Mouse (Mus musculus) MEL (cell line): ENCODE results near the gene Rspo1. TPM values are rescaled to one million over a fixed set of nuclear protein-coding genes. Genes with fewer than 3 reads are reported as not detected.

Experiments
- DNase-seq: peaks from one replicate; pipeline ENCODE4 v3.0.0; 2011; ENCODE audit warnings: low read depth, low spot score
- H3K27ac ChIP-seq: 2 replicates; pipeline ENCODE4 v1.5.1; 2012; ENCODE audit warnings: low read depth, mild to moderate bottlenecking, control low read depth, low read length, moderate library complexity; ENCODE audit not compliant: control insufficient read depth
- H3K27me3 ChIP-seq, 2 experiments: fragments of 150-350 bp in 1 of 2; sonication (generic) in 1 of 2; 2 replicates each; pipeline ENCODE4 v1.6.1; 2012; ENCODE audit warnings: low read length in 2 of 2, mild to moderate bottlenecking in 2 of 2, improper control_type of control experiment in 1 of 2, moderate library complexity in 1 of 2; ENCODE audit not compliant: insufficient read depth in 2 of 2, control insufficient read depth in 1 of 2
- H3K36me3 ChIP-seq, 2 experiments: 2 replicates each; pipeline ENCODE4 v1.6.1; 2012 to 2014; ENCODE audit warnings: low read length in 2 of 2, improper control_type of control experiment in 1 of 2, inconsistent platforms in 1 of 2, mild to moderate bottlenecking in 1 of 2; ENCODE audit not compliant: insufficient read depth in 2 of 2, control insufficient read depth in 1 of 2
- H3K4me1 ChIP-seq, 2 experiments: fragments of 150-350 bp in 1 of 2; sonication (generic) in 1 of 2; 2 replicates each; pipeline ENCODE4 v1.6.1; 2012; ENCODE audit warnings: low read length in 2 of 2, improper control_type of control experiment in 1 of 2, mild to moderate bottlenecking in 1 of 2; ENCODE audit not compliant: insufficient read depth in 2 of 2, control insufficient read depth in 1 of 2
- H3K4me3 ChIP-seq, 2 experiments: fragments of 150-350 bp in 1 of 2; sonication (generic) in 1 of 2; 2 replicates each; pipeline ENCODE4 v1.5.1; 2012; ENCODE audit warnings: low read depth in 2 of 2, low read length in 2 of 2, mild to moderate bottlenecking in 2 of 2, moderate library complexity in 2 of 2, control low read depth in 1 of 2, improper control_type of control experiment in 1 of 2; ENCODE audit not compliant: control insufficient read depth in 1 of 2, insufficient read depth in 1 of 2
- H3K79me2 ChIP-seq: 2 replicates; pipeline ENCODE4 v1.6.1; 2012; ENCODE audit warnings: mild to moderate bottlenecking, low read length, moderate library complexity; ENCODE audit not compliant: control insufficient read depth, poor library complexity, insufficient read depth
- H3K9ac ChIP-seq: 2 replicates; pipeline ENCODE4 v1.6.1; 2012; ENCODE audit warnings: low read depth, mild to moderate bottlenecking, control low read depth, low read length, moderate library complexity; ENCODE audit not compliant: control insufficient read depth, poor library complexity, severe bottlenecking
- H3K9me3 ChIP-seq: fragments of 150-350 bp; sonication (generic); replicated peaks from 2 replicates; pipeline ENCODE4 v1.6.1; 2012; ENCODE audit warnings: mild to moderate bottlenecking, low read length, improper control_type of control experiment, moderate library complexity; ENCODE audit not compliant: insufficient read depth
- CHD2 ChIP-seq: IDR thresholded peaks from 2 replicates; pipeline ENCODE4 v1.6.1; 2011; ENCODE audit warnings: low read length, improper control_type of control experiment
- JUND ChIP-seq: IDR thresholded peaks from 2 replicates; pipeline ENCODE4 v1.6.1; 2011; ENCODE audit warnings: low read depth, mild to moderate bottlenecking, improper control_type of control experiment, low read length
- KAT2A ChIP-seq: conservative IDR thresholded peaks from 2 replicates; pipeline ENCODE4 v1.6.1; 2012; ENCODE audit warnings: low read depth, low read length, improper control_type of control experiment, inconsistent platforms
- MAZ ChIP-seq: IDR thresholded peaks from 2 replicates; pipeline ENCODE4 v1.6.1; 2012; ENCODE audit warnings: low read depth, mild to moderate bottlenecking, inconsistent platforms, low read length, improper control_type of control experiment
- MEF2A ChIP-seq: IDR thresholded peaks from 2 replicates; pipeline ENCODE4 v1.6.1; 2014; ENCODE audit warnings: low read depth, mild to moderate bottlenecking, inconsistent platforms, low read length, improper control_type of control experiment; ENCODE audit not compliant: poor library complexity, insufficient replicate concordance, severe bottlenecking; ENCODE audit errors: extremely low read depth
- MYB ChIP-seq: IDR thresholded peaks from 2 replicates; pipeline ENCODE4 v1.6.1; 2011; ENCODE audit warnings: mild to moderate bottlenecking, low read depth, low read length, improper control_type of control experiment
- NELFE ChIP-seq: IDR thresholded peaks from 2 replicates; pipeline ENCODE4 v1.6.1; 2011; ENCODE audit warnings: low read depth, low read length, improper control_type of control experiment
- POLR2A ChIP-seq, 2 experiments: IDR thresholded peaks; 2 replicates each; pipeline ENCODE4 v1.6.1; 2011 to 2012; ENCODE audit warnings: low read length in 2 of 2, mild to moderate bottlenecking in 2 of 2, control low read depth in 1 of 2, improper control_type of control experiment in 1 of 2, low read depth in 1 of 2, moderate library complexity in 1 of 2; ENCODE audit not compliant: control insufficient read depth in 1 of 2, insufficient read depth in 1 of 2, poor library complexity in 1 of 2
- RAD21 ChIP-seq: IDR thresholded peaks from 2 replicates; pipeline ENCODE4 v1.6.1; 2011; ENCODE audit warnings: mild to moderate bottlenecking, low read depth, low read length, improper control_type of control experiment
- SMC3 ChIP-seq: IDR thresholded peaks from 2 replicates; pipeline ENCODE4 v1.6.1; 2011; ENCODE audit warnings: low read depth, low read length, improper control_type of control experiment
- USF1 ChIP-seq: IDR thresholded peaks from 2 replicates; pipeline ENCODE4 v1.6.1; 2014; ENCODE audit warnings: low read depth, mild to moderate bottlenecking, inconsistent platforms, low read length, improper control_type of control experiment, moderate library complexity
- ZKSCAN1 ChIP-seq: IDR thresholded peaks from 2 replicates; pipeline ENCODE4 v1.6.1; 2012; ENCODE audit warnings: low read depth, mild to moderate bottlenecking, inconsistent platforms, low read length, improper control_type of control experiment, moderate library complexity
- ZMIZ1 ChIP-seq: IDR thresholded peaks from 2 replicates; pipeline ENCODE4 v1.6.1; 2012; ENCODE audit warnings: low read depth, mild to moderate bottlenecking, inconsistent platforms, low read length, improper control_type of control experiment, moderate library complexity
- polyA plus RNA-seq, 2 experiments: library from polyadenylated mRNA; stranded (reverse) in 1 of 2; unstranded in 1 of 2; fragments of >175 nt in 1 of 2; fragments of >200 nt in 1 of 2; gene quantifications; 2 replicates each; pipeline versions ENCODE4 v1.2.1 to v1.2.4; 2012; ENCODE audit warnings: low replicate concordance in 2 of 2, low read depth in 1 of 2; ENCODE audit not compliant: insufficient read length in 2 of 2, insufficient read depth in 1 of 2, missing spikeins in 1 of 2
- total RNA-seq: library from RNA; depleted of rRNA; stranded (reverse); fragments of 300-350 nt; gene quantifications from 2 replicates; pipeline ENCODE4 v1.2.3, GENCODE M21; 2012

The Rspo1 gene
- total and polyA plus RNA-seq, 3 experiments: not detected

DNA sequence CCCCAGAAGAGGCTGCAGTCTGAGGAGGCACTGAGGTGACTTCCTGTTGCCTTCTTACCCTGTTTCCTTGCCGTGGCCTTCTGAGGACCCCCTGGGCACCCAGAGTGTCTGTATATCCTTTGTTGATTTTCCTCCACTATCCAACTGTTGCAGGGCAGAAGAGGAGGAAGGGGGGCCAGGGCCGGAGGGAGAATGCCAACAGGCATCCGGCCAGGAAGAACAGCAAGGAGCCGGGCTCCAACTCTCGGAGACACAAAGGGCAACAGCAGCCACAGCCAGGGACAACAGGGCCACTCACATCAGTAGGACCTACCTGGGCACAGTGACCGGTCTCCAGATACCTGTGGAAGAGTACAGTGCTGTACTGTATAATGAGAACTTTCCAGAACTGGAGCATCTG is 22.0 kb downstream of the Rspo1 start:
- DNase-seq: no peak
- no peak overlapping the region for H3K27ac ChIP-seq
- H3K4me1 ChIP-seq: no peaks in the 10 kb centered on the region
- H3K36me3 ChIP-seq: no peaks in the 10 kb centered on the region
- no peak overlapping the region for H3K9ac ChIP-seq
- no peak overlapping the region for H3K4me3 ChIP-seq
- H3K79me2 ChIP-seq: no peaks in the 10 kb centered on the region
- TF ChIP-seq MAZ (no peak), CHD2 (no peak), RAD21 (no peak), NELFE (no peak), KAT2A (no peak)
- no peaks in the 10 kb centered on the region for H3K9me3 ChIP-seq
- peaks cover 0 to 11% of the 10 kb centered on the region in 2 experiments; a peak in 2 of 4 replicates for H3K27me3 ChIP-seq

GRCm38 (mm10) chr4:125008712-125009111 is 22.5 kb downstream of the Rspo1 start:
- DNase-seq: no peak
- H3K27me3 ChIP-seq: peaks cover 0 to 12% of the 10 kb centered on the region in 2 experiments; a peak in 2 of 4 replicates
- no peak for TF ChIP-seq SMC3
- TF ChIP-seq ZMIZ1: no peak
- no peak for TF ChIP-seq MYB
- no peak for TF ChIP-seq USF1
- no peak for TF ChIP-seq ZKSCAN1
- no peak for TF ChIP-seq POLR2A (IDR thresholded peaks at IDR 0.05; ENCODE audit: control insufficient read depth in 1 of 2, insufficient read depth in 1 of 2, low read depth in 1 of 2, low read length in 2 of 2, poor library complexity in 1 of 2)
- TF ChIP-seq MEF2A: no peak
- TF ChIP-seq, all 39 proteins: peak for 0

GRCm38 (mm10) chr4:125015806-125016635 is 29.8 kb downstream of the Rspo1 start, which contains the start of gene Gnl2:
Gene Gnl2, plus strand, starts transcription at chr4:125016585.
- Histone ChIP-seq H3K27me3 (peaks cover 2 to 6% of the 10 kb centered on the region in 2 experiments; a peak in 2 of 4 replicates), H3K9ac (no peak within 1 kb of the TSS), H3K4me3 (no peak within 1 kb of the TSS), H3K27ac (no peak within 1 kb of the TSS), H3K36me3 (no peaks in the 10 kb centered on the region), H3K79me2 (no peaks in the 10 kb centered on the region), H3K9me3 (no peaks in the 10 kb centered on the region), H3K4me1 (no peaks in the 10 kb centered on the region)
- TF ChIP-seq ZKSCAN1 (no peak), JUND (no peak), MYB (no peak)
- DNase-seq: no peak

More at GRCm38 (mm10) chr4:125008712-125009111, 22.5 kb downstream of the Rspo1 start:
- Histone ChIP-seq H3K4me3 (no peak overlapping the region), H3K79me2 (no peaks in the 10 kb centered on the region), H3K36me3 (no peaks in the 10 kb centered on the region), H3K9me3 (no peaks in the 10 kb centered on the region), H3K4me1 (no peaks in the 10 kb centered on the region), H3K27ac (no peak overlapping the region), H3K9ac (no peak overlapping the region)
